Mouse (Mus musculus): ENCODE results near the gene Lypd6b.

The Lypd6b gene

GRCm38 (mm10) chr2:49787376-49788050 lies at the start of gene Lypd6b:
TSS of gene Lypd6b (plus strand) at chr2:49787688.
- DNase-seq (ENCODE audit: low spot score in 2 of 2), result no peak

DNA sequence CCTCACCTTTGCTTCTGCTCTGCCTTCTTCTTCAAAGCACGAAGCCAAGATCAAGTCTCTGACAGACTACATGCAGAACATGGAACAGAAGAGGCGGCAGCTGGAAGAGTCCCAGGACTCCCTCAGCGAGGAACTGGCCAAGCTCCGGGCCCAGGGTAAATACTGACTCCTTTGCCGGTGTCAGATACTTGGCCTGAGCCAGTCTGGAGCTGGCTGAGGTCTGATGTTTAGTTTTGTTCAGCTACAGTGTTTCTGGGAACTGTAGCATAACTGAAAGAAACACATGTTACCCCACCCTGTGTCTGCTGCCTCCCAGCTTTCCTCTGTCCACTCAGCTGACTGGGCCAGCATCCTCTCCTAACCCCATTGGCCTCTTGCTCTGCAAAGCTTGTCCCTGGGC lies 48.4 kb upstream of the Lypd6b start:
- DNase-seq (ENCODE audit: low spot score in 2 of 2), result no peak

- DNase-seq (ENCODE audit: low spot score in 2 of 2), result no peak
Measured at GRCm38 (mm10) chr2:49741026-49741425, 46.5 kb upstream of the Lypd6b start.

DNA sequence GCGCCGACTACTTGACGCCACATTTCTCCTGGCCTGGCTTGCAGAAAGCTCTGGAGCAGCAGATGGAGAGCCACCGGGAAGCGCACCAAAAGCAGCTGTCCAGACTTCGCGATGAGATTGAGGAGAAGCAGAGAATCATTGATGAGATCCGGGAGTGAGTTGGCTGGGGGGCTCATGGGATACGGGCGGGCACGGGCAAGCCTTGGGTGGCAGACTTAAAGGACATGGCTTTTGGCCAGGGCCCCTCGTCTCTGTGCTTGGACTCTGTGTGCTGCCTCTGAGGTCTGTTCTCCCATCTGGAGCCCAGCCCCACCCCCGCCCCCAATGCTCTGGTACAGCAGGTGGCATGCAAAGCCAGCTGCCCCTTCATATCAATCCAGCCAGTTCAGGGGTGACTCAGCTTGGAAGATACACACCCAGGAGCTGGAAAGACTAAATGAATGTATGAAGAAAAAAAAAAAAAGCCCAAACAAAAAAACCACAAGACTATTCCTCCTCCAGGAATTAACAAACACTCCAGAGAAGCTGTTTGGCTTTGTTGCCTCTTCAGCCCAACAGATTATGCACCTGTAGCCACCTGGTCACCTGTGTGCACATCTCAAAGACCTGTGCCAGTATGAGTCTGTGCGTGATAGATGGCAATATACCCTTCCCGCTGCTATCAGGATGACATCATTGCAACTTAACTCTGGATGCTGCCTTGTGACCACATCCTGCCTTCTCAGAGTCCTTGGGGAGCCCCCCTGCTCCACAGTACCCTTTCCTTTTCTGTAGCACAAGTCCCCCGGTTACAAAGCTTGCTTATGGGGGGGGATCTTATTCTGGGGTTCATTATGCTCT lies 45.4 kb upstream of the Lypd6b start:
- no peak for DNase-seq (ENCODE audit: low spot score in 2 of 2)

- no peak for DNase-seq (ENCODE audit: low spot score in 2 of 2)
Measured at GRCm38 (mm10) chr2:49742919-49743318, 44.6 kb upstream of the Lypd6b start.

GRCm38 (mm10) chr2:49743775-49744174 lies 43.7 kb upstream of the Lypd6b start:
- DNase-seq (ENCODE audit: low spot score in 2 of 2), result no peak

DNA sequence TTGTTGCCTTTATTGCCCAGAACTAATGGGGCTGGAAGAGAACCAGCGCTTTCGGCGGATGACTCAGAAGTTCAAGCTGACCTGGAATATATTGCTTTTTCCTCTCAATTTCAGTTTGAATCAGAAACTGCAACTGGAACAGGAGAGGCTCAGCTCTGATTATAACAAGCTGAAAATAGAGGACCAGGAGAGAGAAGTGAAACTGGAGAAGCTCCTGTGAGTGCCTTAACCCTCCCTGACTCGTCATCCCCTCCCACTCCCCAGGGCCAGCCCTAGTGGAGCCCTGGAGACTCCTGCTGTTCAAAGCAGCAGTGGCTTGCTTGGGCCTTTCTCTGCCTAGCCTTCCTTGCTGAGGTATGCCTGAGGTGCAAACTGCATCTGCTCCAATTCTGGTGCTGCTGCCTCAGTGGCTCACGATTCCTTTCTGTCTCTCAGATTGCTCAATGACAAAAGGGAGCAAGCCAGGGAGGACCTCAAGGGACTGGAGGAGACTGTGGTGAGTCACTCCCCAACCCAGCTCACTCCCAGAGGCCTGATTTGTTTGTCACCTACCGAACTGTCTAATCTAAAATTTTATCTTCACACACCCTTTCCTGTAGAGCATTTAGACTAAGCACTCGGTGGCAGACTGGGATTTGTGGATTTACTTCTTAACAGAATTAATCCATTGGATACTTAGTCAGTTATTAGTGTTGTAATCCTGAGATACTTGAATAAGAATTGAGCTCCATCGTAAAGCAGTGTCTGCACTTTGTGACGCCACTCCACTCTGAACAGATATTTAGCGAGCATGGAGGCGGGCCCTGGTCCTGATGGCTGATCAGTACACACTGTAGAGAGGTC lies 43.0 kb upstream of the Lypd6b start:
- no peak for DNase-seq (ENCODE audit: low spot score in 2 of 2)

DNA sequence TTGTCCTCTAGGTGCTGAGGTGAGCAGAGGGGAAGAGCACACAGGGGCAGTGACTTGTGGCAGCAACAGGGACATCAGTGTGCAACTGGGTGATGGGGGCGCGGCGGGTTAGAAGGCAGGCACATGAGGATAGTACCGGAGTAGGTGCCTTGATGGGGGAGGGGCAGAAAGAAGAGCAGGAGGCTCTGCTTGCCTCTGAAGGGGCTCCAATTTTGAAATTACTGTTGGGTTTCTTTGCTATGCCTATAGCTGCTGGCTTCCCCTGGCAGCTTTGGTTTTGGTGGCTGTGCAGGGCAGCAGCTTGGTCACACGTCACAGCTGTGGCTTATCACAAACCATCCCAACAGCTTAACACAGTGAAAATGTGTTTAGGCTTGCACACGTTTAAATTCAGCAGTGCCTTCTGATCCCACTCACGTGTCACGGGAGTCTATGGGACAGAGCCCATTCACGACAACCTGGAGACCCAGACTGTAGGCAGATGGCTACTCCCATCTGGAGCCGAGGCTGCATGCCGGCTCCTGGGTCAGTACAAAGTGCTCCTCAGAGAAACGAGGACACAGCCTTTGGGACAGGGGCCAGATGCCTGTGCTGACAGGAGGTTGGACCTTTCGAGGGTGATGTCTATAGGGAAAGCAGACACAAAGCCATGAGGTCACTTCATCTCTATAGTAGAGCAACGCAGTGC lies 42.2 kb upstream of the Lypd6b start:
- DNase-seq (ENCODE audit: low spot score in 2 of 2), result no peak

DNA sequence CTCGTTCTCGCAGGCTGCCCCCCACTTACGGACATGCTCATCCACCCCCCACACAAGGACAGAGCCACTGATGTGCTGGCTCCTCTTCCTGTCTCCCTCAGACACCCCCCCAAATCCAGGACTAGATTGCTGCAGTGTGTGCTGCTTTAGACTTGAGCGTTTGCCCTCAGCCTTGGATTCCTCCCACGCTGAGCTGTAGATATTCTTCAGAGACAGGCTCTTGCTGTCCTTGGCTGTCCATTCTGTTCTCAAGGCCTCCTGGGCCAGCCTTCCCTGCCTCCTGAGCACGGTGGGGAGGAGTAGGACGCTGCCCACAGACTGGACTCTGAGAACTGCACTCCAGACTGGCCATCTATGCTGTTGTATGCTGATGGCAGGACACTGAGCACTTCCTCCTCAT lies 40.5 kb upstream of the Lypd6b start:
- DNase-seq (ENCODE audit: low spot score in 2 of 2), result no peak

- DNase-seq (ENCODE audit: low spot score in 2 of 2), result no peak
Measured at GRCm38 (mm10) chr2:49747670-49748069, 39.8 kb upstream of the Lypd6b start.

DNA sequence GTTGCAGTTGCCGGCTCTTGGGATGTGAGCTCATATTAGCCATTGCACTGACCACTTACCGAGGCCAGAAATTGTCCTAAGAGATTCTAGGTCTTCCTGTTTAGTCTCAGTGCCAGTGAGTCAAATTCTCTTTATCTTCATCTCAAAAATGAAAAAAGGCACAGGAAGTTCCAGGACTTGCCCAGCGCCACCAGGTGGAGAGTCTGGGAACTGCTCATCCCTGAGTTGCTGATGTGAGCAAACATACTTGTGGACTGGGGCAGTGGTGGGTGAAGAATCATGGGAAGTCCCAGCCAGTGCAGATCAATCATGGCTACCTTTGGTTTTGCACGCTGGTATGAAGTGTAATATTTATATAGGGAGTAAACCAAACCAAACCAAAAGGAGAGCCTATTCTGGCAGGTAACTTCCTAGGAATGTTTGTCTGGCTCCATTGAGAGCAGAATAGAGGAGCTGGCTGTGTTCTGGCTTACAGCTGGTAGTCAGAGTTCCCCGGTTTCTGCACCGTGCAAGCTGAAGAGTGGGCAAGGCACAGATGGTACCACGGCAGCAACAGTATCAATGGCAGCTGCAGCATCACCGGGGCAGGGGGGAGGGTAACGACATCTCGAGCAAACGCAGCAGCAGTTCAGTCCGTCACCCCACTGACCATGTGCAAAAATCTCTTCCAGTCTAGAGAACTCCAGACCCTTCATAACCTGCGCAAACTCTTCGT lies 38.7 kb upstream of the Lypd6b start:
- DNase-seq (ENCODE audit: low spot score in 2 of 2), result peak in 1 of 2 experiments; percentile 68

DNA sequence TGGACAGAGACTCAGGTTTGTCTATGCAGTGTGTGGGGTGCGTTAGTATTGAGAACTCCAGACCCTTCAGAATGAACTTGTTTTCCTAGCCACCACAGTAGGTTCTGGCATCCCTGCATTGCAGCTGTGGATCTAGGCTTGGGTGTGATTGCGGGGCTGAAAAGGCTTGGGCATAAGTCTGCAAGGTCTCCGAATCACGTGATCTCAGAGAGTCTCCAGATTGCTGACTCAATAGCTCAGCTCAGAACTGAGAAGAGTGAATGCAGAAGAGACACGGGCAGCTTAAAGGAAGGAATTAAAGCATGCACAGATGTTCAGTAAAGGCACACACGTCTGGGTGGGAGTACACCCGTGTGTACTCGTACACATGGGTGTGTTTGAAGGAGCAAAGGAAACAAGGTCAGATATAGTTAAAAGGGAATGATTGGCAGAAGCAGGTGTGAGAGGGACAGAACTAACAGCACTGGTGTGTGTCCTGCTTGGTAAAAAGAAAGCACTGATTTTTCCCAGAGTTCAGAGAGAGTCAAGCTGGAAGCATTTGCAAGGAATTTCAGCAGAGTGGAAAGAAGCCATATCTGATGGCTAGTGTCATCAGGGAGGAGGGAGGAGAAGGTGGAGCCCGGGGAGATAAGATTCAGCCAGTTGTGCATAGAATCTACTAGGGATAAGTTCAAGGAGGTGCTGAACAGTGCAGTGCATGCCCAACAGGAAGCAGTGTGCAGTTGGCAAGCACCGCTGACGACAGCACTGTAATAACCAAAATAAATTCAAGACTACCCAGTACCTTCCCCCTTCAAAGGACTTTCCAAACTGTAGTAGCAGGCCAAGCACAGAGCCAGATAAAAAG lies 37.5 kb upstream of the Lypd6b start:
- DNase-seq (ENCODE audit: low spot score in 2 of 2), result no peak

DNA sequence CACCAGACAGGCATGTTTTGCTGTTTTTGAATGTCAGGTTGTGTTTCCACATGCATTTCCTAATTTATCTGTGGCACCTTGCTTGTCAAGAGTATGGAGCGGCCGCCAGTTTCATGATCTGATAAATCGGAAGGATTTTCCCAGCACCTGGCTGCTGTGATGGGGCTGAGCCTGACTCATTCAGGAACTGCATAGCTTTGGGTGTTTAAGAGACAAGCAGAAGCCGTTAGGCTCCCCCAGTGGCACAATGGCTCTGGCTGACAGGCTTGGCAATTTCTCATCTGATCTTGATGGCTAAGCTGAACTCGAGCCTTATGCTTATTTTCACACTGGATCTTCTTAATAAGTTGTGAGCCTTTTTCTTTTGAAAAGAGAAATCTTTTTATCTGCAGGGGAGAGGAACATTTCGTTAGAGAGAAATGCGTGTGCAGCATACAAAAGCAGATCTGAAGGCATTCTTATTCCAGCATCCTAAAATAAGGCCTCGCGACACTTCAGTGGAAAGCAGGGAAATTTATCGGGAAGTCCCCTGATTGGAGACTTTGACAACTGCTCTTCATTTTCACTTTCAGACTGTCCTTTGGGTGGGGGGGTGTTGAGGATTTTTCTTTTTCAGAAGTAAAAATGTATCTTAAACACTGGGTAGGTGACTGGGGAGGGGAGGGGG lies 35.8 kb upstream of the Lypd6b start:
- no peak for DNase-seq (ENCODE audit: low spot score in 2 of 2)

- no peak for DNase-seq (ENCODE audit: low spot score in 2 of 2)
Measured at GRCm38 (mm10) chr2:49752211-49752607, 35.3 kb upstream of the Lypd6b start.

DNA sequence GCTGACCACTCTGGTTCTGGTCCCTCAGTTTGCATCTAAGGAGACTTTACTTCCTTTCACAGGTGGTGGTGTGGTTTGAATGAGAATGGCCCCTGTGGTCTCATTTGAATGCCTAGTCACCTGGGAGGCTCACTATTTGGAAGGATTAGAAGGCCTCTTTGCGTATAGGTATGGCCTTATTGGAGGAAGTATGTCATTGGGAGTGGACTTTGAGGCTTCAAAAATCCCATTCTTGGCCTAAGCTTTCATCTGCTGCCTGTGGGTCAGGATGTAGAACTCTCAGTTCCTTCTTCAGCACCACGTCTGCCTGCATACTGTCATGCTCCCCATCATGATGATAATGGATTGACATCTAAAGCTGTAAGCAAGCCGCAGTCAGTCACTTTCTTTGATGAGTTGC lies 34.4 kb upstream of the Lypd6b start:
- DNase-seq (ENCODE audit: low spot score in 2 of 2), result no peak

DNA sequence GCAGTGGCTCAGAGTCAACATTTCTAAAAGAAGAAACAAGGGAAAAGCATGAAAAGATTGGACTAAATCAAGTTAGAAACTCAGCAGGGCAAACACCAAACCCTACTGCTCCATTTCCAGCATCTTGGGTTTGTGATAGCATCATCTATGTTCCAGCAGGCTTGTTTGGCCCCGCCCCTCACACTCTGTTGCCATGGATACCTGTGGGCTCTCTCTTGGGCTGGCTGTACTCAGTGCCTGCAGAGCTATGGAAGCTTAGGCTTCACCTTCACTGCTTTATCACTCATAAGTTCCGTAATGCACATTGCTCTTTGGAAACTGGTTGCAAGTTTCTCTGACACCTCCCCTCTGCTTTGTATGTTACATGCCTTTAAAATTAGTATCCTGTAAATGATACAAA lies 32.4 kb upstream of the Lypd6b start:
- no peak for DNase-seq (ENCODE audit: low spot score in 2 of 2)

GRCm38 (mm10) chr2:49757616-49758015 lies 29.9 kb upstream of the Lypd6b start:
- DNase-seq (ENCODE audit: low spot score in 2 of 2), result no peak

- peak in 1 of 2 experiments; percentile 47 for DNase-seq (ENCODE audit: low spot score in 2 of 2)
Measured at GRCm38 (mm10) chr2:49764331-49764946, 23.0 kb upstream of the Lypd6b start.

DNA sequence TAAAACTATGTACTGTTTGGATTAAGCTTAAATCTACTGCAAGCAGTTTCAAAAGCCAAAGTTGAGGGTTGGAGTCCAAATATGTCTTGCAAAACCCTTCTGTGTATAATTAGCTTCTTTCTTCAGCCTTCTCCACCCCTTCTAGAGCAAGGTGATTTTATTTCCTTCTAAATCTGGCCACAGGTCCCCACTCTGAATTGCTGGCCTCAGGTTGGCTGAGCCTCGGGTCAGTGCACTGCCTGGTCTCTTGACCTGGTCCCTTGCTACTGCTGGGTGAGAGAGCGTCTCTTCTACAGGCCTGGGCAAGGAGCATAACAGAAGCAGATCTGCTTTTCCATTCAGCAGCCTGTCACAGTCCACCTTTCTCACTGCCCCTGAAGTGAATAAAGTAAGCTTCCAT lies 18.6 kb upstream of the Lypd6b start:
- DNase-seq (ENCODE audit: low spot score in 2 of 2), result no peak
